Mouse (Mus musculus) lung, embryonic 15.5 days (tissue): ENCODE measurements at regions not wholly inside any gene's neighbourhood (a gene's known extent, or its start where the extent isn't known, plus 50 kb on each side); places are given as distances from the start of the nearest gene placed in this dataset.

Experiments used
- ATAC-seq: fragments of 200-750 bp; cut with Nextera tagmentation; 2 replicates; pipeline ENCODE4 v1.8.0; 2017; ENCODE audit warnings: moderate number of reproducible peaks, borderline replicate concordance; ENCODE audit not compliant: low FRiP score, low TSS enrichment; ENCODE audit errors: extremely low read depth
- H3K27ac ChIP-seq: fragments of 300-500 bp; sonication (generic); 2 replicates; pipeline ENCODE4 v1.5.1; 2015; ENCODE audit warnings: moderate library complexity, mild to moderate bottlenecking, inconsistent platforms
- H3K27me3 ChIP-seq: fragments of 300-500 bp; sonication (generic); 2 replicates; pipeline ENCODE4 v1.6.1; 2015; ENCODE audit warnings: inconsistent platforms
- H3K36me3 ChIP-seq: fragments of 300-500 bp; sonication (generic); 2 replicates; pipeline ENCODE4 v1.6.1; 2015; ENCODE audit warnings: inconsistent platforms
- H3K4me1 ChIP-seq: fragments of 300-500 bp; sonication (generic); 2 replicates; pipeline ENCODE4 v1.6.1; 2015; ENCODE audit warnings: inconsistent platforms
- H3K4me2 ChIP-seq: fragments of 300-500 bp; sonication (generic); 2 replicates; pipeline ENCODE4 v1.6.1; 2015; ENCODE audit warnings: inconsistent platforms, mild to moderate bottlenecking, moderate library complexity
- H3K4me3 ChIP-seq: fragments of 300-500 bp; sonication (generic); 2 replicates; pipeline ENCODE4 v1.5.1; 2015; ENCODE audit warnings: mild to moderate bottlenecking, inconsistent platforms
- H3K9ac ChIP-seq: fragments of 300-500 bp; sonication (generic); 2 replicates; pipeline ENCODE4 v1.6.1; 2015; ENCODE audit warnings: inconsistent platforms
- H3K9me3 ChIP-seq: fragments of 300-500 bp; sonication (generic); 2 replicates; pipeline ENCODE4 v1.6.1; 2016; ENCODE audit warnings: inconsistent platforms
- WGBS: fragments of 180-500 bp; shearing (Covaris S2); methylation state at CpG from one replicate; pipeline ENCODE4 v1.1.7; 2015; 5-methylcytosine and 5-hydroxymethylcytosine counted together

DNA sequence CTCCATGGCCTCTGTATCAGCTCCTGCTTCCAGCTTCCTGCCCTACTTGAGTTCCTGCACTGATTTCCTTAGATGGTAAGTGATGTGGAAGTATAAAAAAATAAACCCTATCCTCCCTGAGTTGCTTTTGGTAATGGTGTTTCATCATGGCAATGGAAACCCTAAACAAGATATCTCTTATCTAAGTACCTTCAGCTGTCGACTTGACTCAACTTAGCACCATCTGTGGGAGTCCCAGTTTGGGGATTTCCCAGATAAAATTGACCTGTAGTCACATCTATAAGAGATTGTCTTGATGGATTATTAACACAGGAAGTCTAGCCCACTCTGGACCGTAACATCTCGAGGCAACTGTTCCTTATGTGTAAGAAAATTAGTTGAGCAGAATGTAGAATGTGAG is 570.2 kb upstream of the Gm10306 start:
- ATAC-seq, result no peak
- H3K4me2 ChIP-seq, result no peak overlapping the region
- H3K4me3 ChIP-seq, result no peak overlapping the region
- no peak overlapping the region for H3K27ac ChIP-seq
- WGBS, result 45% methylated on average over 3 of the region's 3 CpGs
- no peak overlapping the region for H3K9ac ChIP-seq
- no peaks in the 10 kb centered on the region for H3K9me3 ChIP-seq
- no peaks in the 10 kb centered on the region for H3K27me3 ChIP-seq
- H3K4me1 ChIP-seq, result no peaks in the 10 kb centered on the region
- no peaks in the 10 kb centered on the region for H3K36me3 ChIP-seq

DNA sequence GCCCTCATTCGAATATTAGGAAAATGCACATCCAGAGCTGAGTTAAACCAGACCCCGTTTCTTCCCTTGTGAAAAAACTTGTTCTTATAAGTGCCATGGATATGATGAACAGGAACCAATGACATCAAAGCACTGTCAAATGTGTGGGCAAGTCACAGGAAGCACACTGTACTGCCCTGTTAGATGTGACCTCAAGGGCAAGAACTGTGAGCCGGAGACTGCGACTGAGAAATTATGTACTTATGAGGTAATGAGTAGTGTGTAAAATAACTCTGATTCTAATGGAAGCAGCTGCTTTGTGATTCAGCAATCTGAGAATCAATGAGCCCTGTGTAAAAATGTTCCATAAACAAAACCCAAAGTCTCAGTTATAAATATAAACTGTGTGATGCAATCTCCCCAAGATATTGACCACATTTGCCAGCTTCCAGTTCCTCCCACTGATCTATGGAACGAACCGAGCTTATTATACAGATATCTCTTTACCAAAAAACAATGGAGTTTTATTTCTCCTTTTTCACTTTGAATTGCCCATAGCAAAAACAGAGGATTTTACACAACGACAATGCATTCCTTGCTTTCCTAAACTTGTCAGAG is 566.0 kb upstream of the Gm10306 start:
- 40% methylated on average over 7 of the region's 7 CpGs for whole genome bisulfite sequencing
- no peak overlapping the region for H3K9ac ChIP-seq
- H3K4me2 ChIP-seq, result no peak overlapping the region
- H3K27ac ChIP-seq, result no peak overlapping the region
- no peak overlapping the region for H3K4me3 ChIP-seq
- no peaks in the 10 kb centered on the region for H3K4me1 ChIP-seq
- no peaks in the 10 kb centered on the region for H3K36me3 ChIP-seq
- H3K27me3 ChIP-seq, result no peaks in the 10 kb centered on the region
- no peaks in the 10 kb centered on the region for H3K9me3 ChIP-seq
- no peak for ATAC-seq

DNA sequence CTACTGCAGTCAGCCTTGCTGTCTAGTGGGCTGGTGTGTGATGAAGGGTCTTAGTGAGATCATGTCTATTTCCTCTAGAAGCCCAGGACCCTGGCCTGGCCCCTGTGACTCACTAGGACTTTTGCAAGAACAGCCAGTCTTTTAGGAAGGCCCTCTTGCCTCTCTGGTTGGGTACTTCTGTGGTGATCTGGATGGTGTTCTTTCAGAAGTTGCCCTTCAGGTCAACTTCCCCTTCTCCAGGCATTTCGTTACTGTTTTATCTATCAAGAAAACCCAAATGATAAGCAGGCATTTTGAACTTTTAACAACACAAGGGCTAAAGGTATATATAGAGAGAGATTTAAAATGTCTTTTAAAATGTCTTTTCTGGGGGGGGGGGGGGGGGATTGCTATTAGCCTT is 550.5 kb upstream of the Gm10306 start:
- whole genome bisulfite sequencing, result 50% methylated on average over 1 of the region's 1 CpGs
- Histone ChIP-seq H3K4me1 (no peaks in the 10 kb centered on the region), H3K27me3 (no peaks in the 10 kb centered on the region), H3K36me3 (no peaks in the 10 kb centered on the region), H3K4me3 (no peak overlapping the region), H3K4me2 (no peak overlapping the region), H3K9me3 (no peaks in the 10 kb centered on the region), H3K27ac (no peak overlapping the region), H3K9ac (no peak overlapping the region)
- no peak for ATAC-seq

DNA sequence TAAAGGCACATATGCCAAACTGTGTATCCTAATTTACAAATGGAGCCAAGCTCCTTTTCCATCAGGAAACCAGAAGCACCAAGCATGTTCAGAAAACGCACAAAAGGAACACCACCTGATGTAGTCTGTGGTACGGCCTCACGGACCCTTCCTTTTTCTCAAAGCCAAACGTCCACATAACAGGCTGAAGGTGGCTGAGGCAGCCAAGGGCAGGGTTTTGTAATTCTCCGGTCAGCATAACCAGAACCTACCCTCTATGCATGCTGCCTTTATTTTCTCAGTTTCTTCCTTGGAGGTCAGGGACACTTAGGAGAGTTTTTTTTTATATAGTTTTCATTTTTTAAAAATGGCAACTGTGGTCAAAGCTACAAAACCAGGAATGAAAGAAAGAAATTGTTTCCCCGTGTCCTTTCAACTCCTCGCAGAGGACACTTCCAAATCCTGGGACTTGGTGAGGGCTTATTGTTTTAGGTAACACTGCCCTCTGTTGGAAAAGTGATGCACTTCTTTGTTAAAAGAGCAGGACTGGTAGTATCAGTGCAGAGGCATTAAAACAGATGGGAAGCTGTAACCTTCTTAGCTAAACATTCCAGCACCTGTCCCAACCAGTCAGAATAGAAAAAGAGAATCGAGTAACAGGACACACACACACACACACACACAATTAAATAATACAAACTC is 549.1 kb upstream of the Gm10306 start:
- 44% methylated on average over 8 of the region's 8 CpGs for WGBS
- no peak for ATAC-seq
- H3K9me3 ChIP-seq, result no peaks in the 10 kb centered on the region

DNA sequence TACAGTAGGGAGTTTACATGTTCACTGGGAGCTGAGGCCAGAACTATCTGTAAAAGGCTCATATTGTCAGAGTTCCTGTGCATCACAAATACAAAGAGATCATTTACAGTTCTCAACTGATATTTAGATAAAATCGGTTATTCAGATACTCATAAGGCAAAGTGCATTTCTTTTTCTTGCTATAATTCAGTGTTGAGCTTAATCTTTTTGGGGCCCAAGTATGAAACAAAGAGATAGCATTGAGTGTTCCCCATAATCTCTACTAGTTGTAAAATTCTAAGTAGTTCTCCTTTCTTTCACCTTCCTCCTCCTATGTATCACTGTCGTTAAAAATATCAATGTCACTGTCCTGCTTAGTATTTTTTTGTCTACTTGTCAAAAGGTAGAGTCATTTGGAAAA is 540.6 kb upstream of the Gm10306 start:
- no peaks in the 10 kb centered on the region for H3K9me3 ChIP-seq
- no peak overlapping the region for H3K4me3 ChIP-seq
- no peaks in the 10 kb centered on the region for H3K27me3 ChIP-seq
- no peak overlapping the region for H3K4me2 ChIP-seq
- no peaks in the 10 kb centered on the region for H3K36me3 ChIP-seq
- no peak overlapping the region for H3K27ac ChIP-seq
- 78% methylated on average over 2 of the region's 2 CpGs for WGBS
- no peak overlapping the region for H3K9ac ChIP-seq
- no peak for ATAC-seq
- no peaks in the 10 kb centered on the region for H3K4me1 ChIP-seq

More for the DNA sequence above, 549.1 kb upstream of the Gm10306 start:
- Histone ChIP-seq H3K4me2 (no peak overlapping the region), H3K9ac (no peak overlapping the region), H3K4me1 (no peaks in the 10 kb centered on the region), H3K36me3 (no peaks in the 10 kb centered on the region), H3K4me3 (no peak overlapping the region), H3K27me3 (no peaks in the 10 kb centered on the region), H3K27ac (no peak overlapping the region)

DNA sequence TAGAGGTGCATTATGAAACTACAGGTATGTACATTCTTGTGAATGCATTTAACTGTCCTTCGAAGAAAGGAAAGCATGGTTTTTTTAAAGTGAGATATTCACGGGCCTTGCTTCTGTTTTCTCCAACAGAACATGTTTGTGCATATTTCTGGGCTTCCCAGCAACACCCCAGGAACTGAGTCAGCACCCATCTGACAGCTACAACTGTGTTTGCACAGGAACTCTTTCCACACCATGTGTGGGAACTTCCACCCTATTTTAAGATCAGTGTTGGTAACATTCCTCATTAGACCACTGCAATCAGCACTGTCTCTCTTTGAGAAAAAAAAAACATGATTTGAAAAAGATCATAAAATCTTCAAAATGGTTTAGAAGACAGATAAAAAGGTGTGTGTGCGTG is 538.6 kb upstream of the Gm10306 start:
- Histone ChIP-seq H3K4me1 (no peaks in the 10 kb centered on the region), H3K9me3 (no peaks in the 10 kb centered on the region), H3K9ac (no peak overlapping the region), H3K27ac (no peak overlapping the region), H3K4me3 (no peak overlapping the region), H3K4me2 (no peak overlapping the region), H3K27me3 (no peaks in the 10 kb centered on the region), H3K36me3 (no peaks in the 10 kb centered on the region)
- WGBS, result 70% methylated on average over 3 of the region's 3 CpGs
- no peak for ATAC-seq

DNA sequence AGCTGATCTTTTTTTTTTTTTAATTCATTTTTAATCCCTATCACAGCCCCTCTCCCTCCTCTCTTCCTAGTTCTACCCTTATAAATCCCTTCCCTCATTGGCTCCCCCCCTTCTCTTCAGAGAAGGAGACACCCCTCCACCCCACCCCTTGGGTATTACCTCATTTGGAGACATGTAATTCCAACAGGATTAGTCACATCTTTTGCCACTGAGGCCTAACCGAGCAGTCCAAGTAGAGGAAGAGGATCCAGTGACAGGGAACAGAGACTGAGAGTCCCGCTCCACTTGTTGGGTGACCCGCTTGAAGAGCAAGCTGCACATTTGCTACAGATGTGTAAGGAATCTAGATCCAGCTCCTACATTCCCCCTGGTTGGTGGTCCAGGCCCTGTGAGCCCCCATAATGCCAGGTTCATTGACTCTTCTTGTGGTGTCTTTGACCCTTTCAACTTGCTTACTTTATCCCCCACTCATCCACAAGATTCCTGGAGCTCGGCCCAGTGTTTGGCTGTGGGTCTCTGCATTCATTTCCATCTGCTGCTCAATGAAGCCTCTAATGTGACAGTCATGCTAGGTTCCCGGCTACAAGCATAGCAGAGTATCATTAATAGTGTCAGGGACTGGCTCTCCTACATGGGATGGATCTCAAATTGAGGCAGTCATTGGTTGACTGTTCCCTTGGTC is 506.6 kb upstream of the Gm10306 start:
- no peak overlapping the region for H3K27ac ChIP-seq
- no peak for ATAC-seq
- H3K4me3 ChIP-seq, result no peak overlapping the region
- H3K4me1 ChIP-seq, result no peaks in the 10 kb centered on the region
- H3K27me3 ChIP-seq, result no peaks in the 10 kb centered on the region
- no peaks in the 10 kb centered on the region for H3K9me3 ChIP-seq
- no peaks in the 10 kb centered on the region for H3K36me3 ChIP-seq
- WGBS, result 77% methylated on average over 5 of the region's 5 CpGs
- H3K9ac ChIP-seq, result no peak overlapping the region
- H3K4me2 ChIP-seq, result no peak overlapping the region

DNA sequence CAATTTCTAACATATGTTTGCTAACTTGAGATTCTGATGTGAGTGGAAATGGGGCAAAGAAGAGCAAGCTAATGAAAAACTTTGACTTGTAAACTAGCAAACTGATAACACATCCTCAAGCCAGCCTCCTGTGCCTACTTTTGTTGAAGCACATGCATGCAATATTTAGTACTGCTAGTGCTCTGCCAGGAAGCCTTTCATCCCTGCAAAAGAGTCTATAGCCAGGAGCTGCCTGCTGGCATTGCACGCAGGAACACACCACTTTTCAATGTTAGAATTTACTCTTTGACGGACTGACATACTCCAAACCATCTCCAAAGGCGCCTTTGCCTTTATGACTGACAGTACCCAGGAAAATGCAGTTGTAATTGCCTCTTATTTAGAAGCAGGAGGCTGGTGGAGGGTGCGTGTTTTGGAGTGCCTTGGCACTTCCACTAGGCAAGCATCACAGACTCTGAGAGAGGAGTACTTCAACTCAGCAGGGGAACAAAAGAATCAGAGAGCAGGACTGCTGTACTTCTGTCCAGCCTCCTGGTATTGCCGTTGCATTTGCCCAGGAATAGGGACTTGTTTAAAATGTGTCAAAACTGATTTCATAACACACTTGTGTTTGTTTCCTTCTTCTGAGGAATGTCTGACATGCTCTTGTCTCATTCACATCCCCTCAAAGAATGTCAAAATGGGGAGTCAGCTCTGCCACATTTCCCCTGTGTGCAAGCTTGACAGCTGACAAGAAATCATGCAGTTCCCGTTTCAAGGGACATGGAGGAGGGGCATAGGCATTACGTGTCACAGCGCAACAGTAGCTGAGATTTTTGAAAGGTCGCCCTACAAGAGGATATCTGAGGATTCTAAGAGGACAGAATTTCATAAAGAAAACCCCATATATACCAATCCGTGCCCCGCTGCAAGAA is 503.8 kb upstream of the Gm10306 start:
- 67% methylated on average over 11 of the region's 11 CpGs for whole genome bisulfite sequencing
- Histone ChIP-seq H3K36me3 (no peaks in the 10 kb centered on the region), H3K27ac (no peak overlapping the region), H3K4me1 (no peaks in the 10 kb centered on the region), H3K4me2 (no peak overlapping the region), H3K27me3 (no peaks in the 10 kb centered on the region), H3K4me3 (no peak overlapping the region), H3K9ac (no peak overlapping the region), H3K9me3 (no peaks in the 10 kb centered on the region)
- no peak for ATAC-seq

DNA sequence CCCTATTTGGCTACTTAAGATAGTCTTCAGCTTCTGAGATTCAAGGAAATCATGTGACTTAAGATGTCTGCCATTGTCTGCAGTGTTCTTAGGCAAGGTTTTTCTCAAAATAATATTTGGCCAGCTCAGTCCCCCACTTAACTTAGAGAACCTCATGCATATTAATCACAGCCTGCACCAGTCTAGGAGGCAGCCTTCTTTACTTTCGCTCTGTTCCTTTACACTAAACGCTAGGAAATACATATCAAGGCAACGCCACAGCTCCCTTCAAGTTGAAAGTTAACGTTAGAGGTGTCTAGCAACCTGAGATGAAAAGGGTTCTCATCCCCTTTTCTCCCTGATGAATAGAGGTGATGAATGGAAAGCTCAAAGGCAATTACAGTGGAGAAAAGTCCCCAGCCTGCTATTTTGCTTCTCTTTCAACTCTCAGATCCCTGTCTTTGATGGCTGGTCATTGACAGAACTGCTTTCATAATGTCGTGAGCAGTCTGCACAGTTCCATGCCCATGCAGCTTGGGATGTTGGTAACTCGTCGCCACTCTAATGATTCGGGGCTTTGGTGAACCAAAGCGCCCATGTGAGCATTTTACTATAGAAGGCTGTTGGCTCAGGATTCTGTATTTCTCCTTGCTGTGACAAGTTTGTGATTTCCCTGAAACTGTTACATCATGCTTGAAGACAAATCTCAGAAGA is 483.0 kb upstream of the Gm10306 start:
- WGBS, result 75% methylated on average over 9 of the region's 9 CpGs
- Histone ChIP-seq H3K4me2 (no peak overlapping the region), H3K36me3 (no peaks in the 10 kb centered on the region), H3K4me1 (no peaks in the 10 kb centered on the region), H3K27ac (no peak overlapping the region), H3K9me3 (no peaks in the 10 kb centered on the region), H3K27me3 (no peaks in the 10 kb centered on the region), H3K4me3 (no peak overlapping the region), H3K9ac (no peak overlapping the region)
- ATAC-seq, result no peak

DNA sequence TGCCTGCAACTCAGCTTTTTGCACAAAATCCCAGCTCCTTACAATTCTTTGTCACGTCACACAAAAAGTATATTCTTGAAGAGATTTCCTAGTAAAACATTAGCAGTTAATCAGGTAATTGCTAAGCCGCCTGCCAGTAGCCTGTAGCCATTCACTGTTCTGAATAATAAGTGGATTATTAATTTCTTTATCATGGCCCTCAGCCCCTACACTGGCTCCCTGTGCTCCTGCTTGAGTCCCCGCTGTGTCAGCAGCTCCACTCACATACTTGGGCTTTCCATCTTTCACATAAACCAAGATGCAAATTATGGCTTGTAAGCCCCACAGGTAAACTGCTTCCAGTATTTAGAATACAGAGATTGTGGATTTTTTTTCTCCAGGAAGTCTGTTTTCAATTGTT is 473.5 kb upstream of the Gm10306 start:
- Histone ChIP-seq H3K4me1 (no peaks in the 10 kb centered on the region), H3K4me3 (no peak overlapping the region), H3K4me2 (no peak overlapping the region), H3K36me3 (no peaks in the 10 kb centered on the region), H3K9me3 (no peaks in the 10 kb centered on the region), H3K9ac (no peak overlapping the region), H3K27ac (no peak overlapping the region), H3K27me3 (no peaks in the 10 kb centered on the region)
- WGBS, result 70% methylated on average over 3 of the region's 3 CpGs
- no peak for ATAC-seq

DNA sequence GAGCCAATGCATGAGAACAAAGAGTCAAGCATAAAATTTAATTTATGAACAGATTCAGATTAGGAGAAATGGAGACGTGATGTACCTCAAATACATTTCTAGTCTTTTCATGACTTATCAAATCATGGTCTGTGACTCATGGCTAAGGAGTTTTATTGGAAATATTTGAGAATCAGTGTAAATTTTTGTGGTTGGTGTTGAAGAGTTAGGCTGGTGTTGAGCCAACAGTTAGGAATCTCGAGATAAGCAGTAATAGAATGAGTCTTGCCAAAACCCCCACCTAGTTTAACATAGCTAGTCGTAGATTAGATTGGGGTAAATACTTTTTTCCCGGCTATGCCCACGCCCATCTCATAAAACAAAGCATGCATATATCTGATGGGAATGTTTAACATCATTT is 462.0 kb upstream of the Gm10306 start:
- no peaks in the 10 kb centered on the region for H3K9me3 ChIP-seq
- no peak overlapping the region for H3K4me2 ChIP-seq
- H3K4me3 ChIP-seq, result no peak overlapping the region
- H3K4me1 ChIP-seq, result no peaks in the 10 kb centered on the region
- no peaks in the 10 kb centered on the region for H3K36me3 ChIP-seq
- no peak overlapping the region for H3K9ac ChIP-seq
- ATAC-seq, result no peak
- no peak overlapping the region for H3K27ac ChIP-seq
- 52% methylated on average over 5 of the region's 5 CpGs for WGBS
- no peaks in the 10 kb centered on the region for H3K27me3 ChIP-seq
